Mouse (Mus musculus) E14TG2a.4 (cell line): ENCODE data around the gene Igflr1.

Source experiments
- H3K27me3 ChIP-seq: 2 replicates; pipeline ENCODE4 v1.6.1; 2014; ENCODE audit warnings: low read length, control low read depth; ENCODE audit not compliant: insufficient read depth
- H3K36me3 ChIP-seq: 2 replicates; pipeline ENCODE4 v1.6.1; 2014; ENCODE audit warnings: low read length, control low read depth; ENCODE audit not compliant: insufficient read depth
- H3K4me1 ChIP-seq: replicated peaks from 2 replicates; pipeline ENCODE4 v1.6.1; 2014; ENCODE audit warnings: low read depth, low read length, control low read depth
- H3K4me3 ChIP-seq: replicated peaks from 2 replicates; pipeline ENCODE4 v1.5.1; 2014; ENCODE audit warnings: mild to moderate bottlenecking, low read length
- H3K9me3 ChIP-seq: 2 replicates; pipeline ENCODE4 v1.6.1; 2014; ENCODE audit warnings: low read length, control low read depth
- CTCF ChIP-seq: conservative IDR thresholded peaks from 2 replicates; pipeline ENCODE4 v1.5.1; 2014; ENCODE audit warnings: low read length
- NANOG ChIP-seq: IDR thresholded peaks from 2 replicates; pipeline ENCODE4 v1.6.1; 2014; ENCODE audit warnings: borderline replicate concordance, low read length, mixed read lengths
- POU5F1 ChIP-seq: IDR thresholded peaks from 2 replicates; pipeline ENCODE4 v1.6.1; 2014; ENCODE audit warnings: low read length, borderline replicate concordance

Gene Igflr1

GRCm38 (mm10) chr7:30612654-30613402 lies 47.6 kb downstream of the Igflr1 start, which contains the start of gene Upk1a:
Gene Upk1a (minus strand): TSS chr7:30612847.
- Histone ChIP-seq H3K4me1 (peaks cover 70% of the 10 kb centered on the region), H3K36me3 (peaks cover 21% of the 10 kb centered on the region), H3K9me3 (0 out of 2 replicates have a peak, but pooled peaks cover 4% of the 10 kb centered on the region), H3K4me3 (no peak within 1 kb of the TSS), H3K27me3 (peaks cover 5% of the 10 kb centered on the region; the same call in 1 of the 2 replicates)
- TF ChIP-seq NANOG (no peak), POU5F1 (no peak), CTCF (no peak)

DNA sequence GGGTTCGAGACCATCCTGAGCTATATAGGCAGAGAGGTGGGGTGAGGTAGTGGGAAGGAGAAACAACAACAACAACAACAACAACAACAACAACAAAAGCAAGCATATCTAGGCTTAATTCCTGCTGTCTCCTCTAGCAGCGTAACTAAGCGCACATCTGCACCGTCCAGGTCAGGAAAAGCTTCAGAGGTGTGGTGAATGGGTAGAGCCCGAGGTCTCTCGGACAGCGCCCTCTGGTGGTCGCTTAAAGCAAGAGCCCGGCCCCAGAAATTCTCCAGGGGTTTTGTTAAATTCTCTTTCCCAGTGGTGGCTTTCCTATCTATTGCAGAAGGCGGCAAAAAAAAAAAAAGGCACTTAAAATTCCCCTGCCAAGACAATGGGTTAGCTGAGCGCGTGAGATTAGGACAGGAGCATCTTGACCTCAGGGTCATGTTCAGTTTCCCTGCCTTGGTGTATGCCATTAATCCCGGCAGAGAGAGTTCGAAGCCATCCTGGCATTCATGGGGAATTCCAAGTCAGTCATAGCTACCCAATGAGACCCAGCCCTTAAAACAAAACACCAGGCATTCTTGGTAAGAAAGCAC lies 48.4 kb downstream of the Igflr1 start:
- Histone ChIP-seq H3K36me3 (peaks cover 29% of the 10 kb centered on the region), H3K4me1 (peaks cover 68% of the 10 kb centered on the region), H3K4me3 (no peak overlapping the region), H3K9me3 (0 out of 2 replicates have a peak, but pooled peaks cover 4% of the 10 kb centered on the region), H3K27me3 (peaks cover 5% of the 10 kb centered on the region; the same call in 1 of the 2 replicates)
- TF ChIP-seq POU5F1 (no peak), CTCF (peak; percentile 59)

- Histone ChIP-seq H3K36me3 (peaks cover 36% of the 10 kb centered on the region), H3K4me1 (peaks cover 66% of the 10 kb centered on the region), H3K4me3 (no peak overlapping the region), H3K27me3 (peaks cover 5% of the 10 kb centered on the region; the same call in 1 of the 2 replicates), H3K9me3 (0 out of 2 replicates have a peak, but pooled peaks cover 4% of the 10 kb centered on the region)
- TF ChIP-seq NANOG (no peak), POU5F1 (no peak), CTCF (peak; percentile 18; the same call in 1 of the 2 replicates)
Measured at GRCm38 (mm10) chr7:30614454-30614853, 49.2 kb downstream of the Igflr1 start.

DNA sequence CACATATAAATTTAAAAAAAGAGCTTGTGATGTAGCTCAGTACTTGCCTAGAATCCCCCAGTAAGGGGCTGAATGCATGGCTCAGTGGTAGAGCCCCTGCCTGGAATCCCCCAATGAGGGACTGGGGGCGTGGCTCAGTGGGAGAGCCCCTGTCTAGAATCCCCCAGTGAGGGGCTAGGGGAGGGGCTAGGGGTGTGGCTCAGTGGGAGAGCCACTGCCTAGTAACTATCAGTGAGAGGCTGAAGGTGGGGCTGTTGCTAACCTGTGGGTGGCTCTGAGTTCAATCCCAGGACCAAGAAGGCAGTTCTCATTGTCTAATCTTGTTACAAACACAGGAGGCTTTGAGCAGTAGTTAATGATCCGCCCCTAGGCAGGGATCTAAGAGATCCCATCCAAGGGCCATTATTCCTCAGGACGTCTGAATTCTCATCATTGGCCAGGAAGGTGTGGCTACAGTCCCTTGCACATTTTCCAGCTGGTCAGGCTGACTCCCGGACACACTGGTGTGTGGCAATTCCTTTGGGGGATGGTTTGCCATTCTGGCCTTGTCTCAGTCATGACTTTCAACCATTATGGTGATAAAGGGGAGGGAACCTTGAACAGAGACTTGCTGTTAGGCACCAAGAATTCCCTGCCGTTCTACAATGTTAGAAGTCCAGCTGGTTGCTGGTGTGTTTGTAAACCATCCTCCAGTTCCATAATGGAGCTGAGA lies 50.0 kb downstream of the Igflr1 start:
- peaks cover 5% of the 10 kb centered on the region; the same call in 1 of the 2 replicates for H3K27me3 ChIP-seq
- peaks cover 37% of the 10 kb centered on the region for H3K36me3 ChIP-seq
- H3K4me1 ChIP-seq = peaks cover 63% of the 10 kb centered on the region
- H3K9me3 ChIP-seq = 0 out of 2 replicates have a peak, but pooled peaks cover 4% of the 10 kb centered on the region
- H3K4me3 ChIP-seq = no peak overlapping the region
- TF ChIP-seq POU5F1 (no peak), NANOG (no peak), CTCF (no peak)
